Mouse (Mus musculus): ENCODE data around the gene Ampd3. TPM values are rescaled to one million over a fixed set of nuclear protein-coding genes. Genes with fewer than 3 reads are reported as not detected.

Gene Ampd3
- polyA plus RNA-seq, 1 experiment from 2014 or later: 2.8 TPM

DNA sequence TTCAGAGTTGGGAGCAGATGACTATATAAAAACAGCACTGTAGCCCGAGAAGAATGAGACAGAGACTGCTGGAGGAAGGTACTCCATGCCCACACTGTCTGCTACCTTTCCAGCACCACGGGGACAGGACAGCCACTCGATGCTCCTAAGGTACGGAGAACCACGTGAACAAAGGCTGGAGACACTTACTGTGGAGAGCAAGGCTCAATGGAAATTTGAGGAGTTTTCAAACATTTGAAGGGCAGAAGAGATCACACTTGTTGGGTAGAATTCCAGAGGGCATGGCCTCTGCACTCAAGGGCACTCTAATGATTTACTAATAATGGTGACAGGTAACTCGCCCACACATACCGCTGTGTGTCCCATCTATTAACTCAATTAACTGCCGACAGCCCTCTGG, 55.1 kb downstream of the Ampd3 start:
- ATAC-seq (ENCODE audit: low FRiP score, low read depth): no peak
- Histone ChIP-seq H3K27ac (no peak overlapping the region), H3K36me3 (peaks cover 21% of the 10 kb centered on the region), H3K27me3 (no peaks in the 10 kb centered on the region), H3K9me3 (no peaks in the 10 kb centered on the region), H3K4me3 (no peak overlapping the region), H3K9ac (no peak overlapping the region), H3K4me2 (replicated peaks) (no peak overlapping the region), H3K4me1 (peaks cover 22% of the 10 kb centered on the region)
- WGBS: 76% methylated on average over 8 of the region's 8 CpGs

DNA sequence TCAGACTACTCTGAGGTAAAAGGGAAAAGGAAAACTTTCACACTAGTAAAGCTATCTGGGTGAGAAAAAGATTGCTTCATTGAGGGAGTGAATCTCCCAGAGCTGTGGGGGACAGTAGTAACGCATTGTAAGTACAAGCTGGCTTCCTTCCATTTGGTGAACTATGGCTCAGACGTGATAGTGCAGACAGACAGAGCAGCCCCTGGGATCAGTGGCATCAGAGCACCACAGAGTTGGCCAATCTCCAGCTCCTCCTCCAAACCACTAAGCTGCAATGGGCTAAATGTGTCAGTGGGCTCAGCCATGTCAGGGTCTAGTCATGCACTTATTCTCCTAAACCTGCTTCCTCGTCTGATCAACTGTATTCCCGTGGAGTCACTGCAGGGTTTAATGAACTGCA, 55.6 kb downstream of the Ampd3 start:
- WGBS: 62% methylated on average over 4 of the region's 4 CpGs
- Histone ChIP-seq H3K4me3 (no peak overlapping the region), H3K9ac (no peak overlapping the region), H3K4me1 (peaks cover 22% of the 10 kb centered on the region), H3K27ac (no peak overlapping the region), H3K27me3 (no peaks in the 10 kb centered on the region), H3K9me3 (no peaks in the 10 kb centered on the region), H3K4me2 (replicated peaks) (no peak overlapping the region), H3K36me3 (peaks cover 23% of the 10 kb centered on the region)
- ATAC-seq (ENCODE audit: low FRiP score, low read depth): no peak

DNA sequence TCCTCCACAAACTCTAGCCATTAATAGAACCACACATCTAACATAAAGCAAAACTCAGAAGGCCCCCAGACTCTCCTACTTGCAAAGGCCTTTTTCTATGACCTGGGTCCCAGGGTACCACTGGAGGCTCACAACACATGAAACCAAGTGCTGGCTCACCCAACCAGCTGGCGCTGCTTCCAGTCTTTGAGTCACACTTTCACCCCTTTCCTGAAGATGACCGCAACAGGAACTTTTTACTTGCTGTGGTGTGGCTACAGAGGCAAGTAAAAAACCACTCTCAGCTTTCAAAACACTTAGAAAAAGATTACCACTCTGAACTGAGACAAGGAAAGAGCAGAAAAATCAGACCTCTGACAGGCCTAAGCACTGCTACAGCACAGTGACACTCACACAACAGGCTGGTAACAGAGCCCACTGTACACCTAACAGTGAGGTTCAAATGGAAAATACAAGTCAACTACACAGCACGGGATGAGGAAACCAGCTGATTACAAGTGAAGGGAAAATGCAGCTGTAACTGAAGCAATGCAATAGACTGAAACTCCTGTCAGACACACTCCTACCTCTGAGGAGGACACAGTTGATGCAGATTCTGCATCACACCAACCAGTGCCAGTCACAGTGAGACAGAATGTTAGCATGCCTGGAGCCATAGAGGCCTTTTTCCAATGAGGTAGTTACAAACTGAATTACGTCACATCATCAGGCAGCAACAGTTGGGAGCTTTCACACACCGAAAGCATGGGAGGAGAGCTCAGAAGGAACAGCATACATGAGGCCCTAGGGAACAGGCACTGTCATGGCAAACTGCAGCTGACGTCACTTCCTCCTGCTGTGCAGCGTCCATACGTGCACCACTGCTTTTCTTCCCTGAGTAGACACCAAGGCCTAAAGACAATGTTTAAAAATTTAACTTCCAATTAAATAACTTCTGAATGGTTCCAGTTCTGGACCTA, 56.3 kb downstream of the Ampd3 start:
- H3K9me3 ChIP-seq: no peaks in the 10 kb centered on the region
- H3K27ac ChIP-seq: no peak overlapping the region
- peaks cover 22% of the 10 kb centered on the region for H3K4me1 ChIP-seq
- H3K4me2 ChIP-seq (replicated peaks): no peak overlapping the region
- peaks cover 30% of the 10 kb centered on the region for H3K36me3 ChIP-seq
- H3K27me3 ChIP-seq: no peaks in the 10 kb centered on the region
- 81% methylated on average over 8 of the region's 8 CpGs for WGBS
- no peak overlapping the region for H3K9ac ChIP-seq
- no peak for ATAC-seq (ENCODE audit: low FRiP score, low read depth)
- no peak overlapping the region for H3K4me3 ChIP-seq

DNA sequence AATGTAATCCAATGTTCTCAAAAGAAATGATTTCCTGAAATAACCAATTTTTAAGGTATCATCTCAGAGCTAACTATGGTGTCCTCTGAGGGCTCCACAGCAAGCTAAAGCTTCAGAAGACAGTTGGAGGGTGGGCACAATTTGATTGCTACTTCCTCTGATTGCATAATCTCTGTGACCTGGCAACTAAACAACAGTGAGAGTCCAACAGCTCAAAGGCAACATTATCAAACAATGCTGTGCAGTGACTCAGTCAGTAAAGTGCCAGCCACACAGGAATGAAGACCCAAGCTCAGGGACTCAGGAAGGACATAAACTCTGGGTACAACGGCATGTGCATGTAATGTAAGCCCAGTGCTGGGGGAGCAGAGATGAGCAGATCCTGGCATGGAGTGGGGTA, 65.0 kb downstream of the Ampd3 start:
- Histone ChIP-seq H3K27ac (no peak overlapping the region), H3K9ac (no peak overlapping the region), H3K4me1 (no peaks in the 10 kb centered on the region), H3K4me3 (no peak overlapping the region), H3K4me2 (replicated peaks) (no peak overlapping the region), H3K27me3 (no peaks in the 10 kb centered on the region), H3K36me3 (peaks cover 32% of the 10 kb centered on the region), H3K9me3 (no peaks in the 10 kb centered on the region)
- ATAC-seq (ENCODE audit: low FRiP score, low read depth): no peak
- WGBS: 97% methylated on average over 1 of the region's 1 CpGs

DNA sequence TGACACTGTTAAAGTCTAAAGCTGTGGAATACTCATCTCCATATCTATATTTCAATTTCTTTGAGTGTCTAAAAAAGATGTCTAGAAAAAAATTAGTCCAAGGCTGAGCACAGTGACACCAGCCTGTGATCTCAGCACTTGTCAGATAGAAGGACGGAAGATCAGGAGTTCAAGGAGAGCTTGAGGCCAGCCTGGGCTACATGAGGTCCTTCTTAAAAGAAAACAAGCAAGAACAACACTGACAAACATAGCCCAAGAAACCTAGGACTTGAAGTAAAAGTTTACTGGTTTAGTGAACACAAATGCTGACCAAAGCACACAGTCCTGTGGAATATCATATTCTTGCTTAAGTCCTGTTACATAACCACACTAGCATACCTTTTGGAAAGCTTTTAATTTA, 66.0 kb downstream of the Ampd3 start:
- Histone ChIP-seq H3K4me1 (no peaks in the 10 kb centered on the region), H3K9me3 (no peaks in the 10 kb centered on the region), H3K9ac (no peak overlapping the region), H3K4me2 (replicated peaks) (no peak overlapping the region), H3K27me3 (no peaks in the 10 kb centered on the region), H3K4me3 (no peak overlapping the region), H3K27ac (no peak overlapping the region), H3K36me3 (peaks cover 26% of the 10 kb centered on the region)
- 95% methylated on average over 1 of the region's 1 CpGs for WGBS
- ATAC-seq (ENCODE audit: low FRiP score, low read depth): no peak

DNA sequence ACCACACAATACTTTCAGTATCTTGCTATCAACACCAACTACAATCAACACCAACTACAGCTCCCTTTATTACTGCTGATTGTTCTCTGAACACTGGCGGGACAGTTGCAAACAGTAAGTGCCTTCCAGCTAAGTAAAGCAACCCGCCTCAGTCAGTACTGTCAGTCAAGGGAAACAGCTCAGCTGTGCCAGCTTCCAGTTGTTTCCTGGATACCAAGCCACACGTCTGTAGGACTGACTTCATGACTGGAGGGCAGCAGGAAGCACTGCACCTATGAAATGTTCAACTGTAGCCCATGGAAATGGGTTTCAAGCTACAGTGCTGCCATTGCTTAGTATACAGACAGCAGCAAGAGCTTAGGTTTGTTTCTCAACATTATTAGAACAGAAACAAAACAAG, 66.5 kb downstream of the Ampd3 start:
- WGBS: 56% methylated on average over 3 of the region's 3 CpGs
- Histone ChIP-seq H3K27me3 (no peaks in the 10 kb centered on the region), H3K36me3 (peaks cover 23% of the 10 kb centered on the region)

DNA sequence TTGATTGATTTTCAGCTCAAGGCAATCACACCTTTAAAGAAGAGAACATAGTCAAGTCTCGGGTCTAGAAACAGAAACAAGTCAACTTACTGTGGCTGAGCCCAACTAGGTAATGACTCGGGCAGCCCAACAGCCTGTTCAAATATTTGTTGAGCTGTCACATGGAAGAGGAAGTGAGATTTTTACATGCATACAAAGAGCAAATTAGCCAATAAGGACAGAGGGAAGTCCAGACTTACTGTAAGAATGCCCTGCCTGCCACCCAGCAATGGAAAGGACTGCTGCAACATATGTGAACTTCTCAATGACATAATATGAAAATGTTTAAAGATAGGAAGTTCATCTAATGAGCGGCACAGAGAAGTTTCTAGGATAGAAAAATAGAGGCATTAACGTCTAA, 72.3 kb downstream of the Ampd3 start:
- H3K4me3 ChIP-seq: no peak overlapping the region
- WGBS: 69% methylated on average over 4 of the region's 4 CpGs
- no peak overlapping the region for H3K4me2 ChIP-seq (replicated peaks)
- no peak overlapping the region for H3K9ac ChIP-seq
- H3K27me3 ChIP-seq: no peaks in the 10 kb centered on the region
- no peak overlapping the region for H3K27ac ChIP-seq
- no peak for ATAC-seq (ENCODE audit: low FRiP score, low read depth)
- H3K36me3 ChIP-seq: 0 out of 2 replicates have a peak, but pooled peaks cover 4% of the 10 kb centered on the region
- peaks cover 6% of the 10 kb centered on the region; the same call in 1 of the 2 replicates for H3K4me1 ChIP-seq
- no peaks in the 10 kb centered on the region for H3K9me3 ChIP-seq

More for the DNA sequence above, 66.5 kb downstream of the Ampd3 start:
- H3K27ac ChIP-seq: no peak overlapping the region
- no peak overlapping the region for H3K9ac ChIP-seq
- no peak for ATAC-seq (ENCODE audit: low FRiP score, low read depth)
- H3K4me3 ChIP-seq: no peak overlapping the region
- H3K4me1 ChIP-seq: no peaks in the 10 kb centered on the region
- no peaks in the 10 kb centered on the region for H3K9me3 ChIP-seq
- H3K4me2 ChIP-seq (replicated peaks): no peak overlapping the region

DNA sequence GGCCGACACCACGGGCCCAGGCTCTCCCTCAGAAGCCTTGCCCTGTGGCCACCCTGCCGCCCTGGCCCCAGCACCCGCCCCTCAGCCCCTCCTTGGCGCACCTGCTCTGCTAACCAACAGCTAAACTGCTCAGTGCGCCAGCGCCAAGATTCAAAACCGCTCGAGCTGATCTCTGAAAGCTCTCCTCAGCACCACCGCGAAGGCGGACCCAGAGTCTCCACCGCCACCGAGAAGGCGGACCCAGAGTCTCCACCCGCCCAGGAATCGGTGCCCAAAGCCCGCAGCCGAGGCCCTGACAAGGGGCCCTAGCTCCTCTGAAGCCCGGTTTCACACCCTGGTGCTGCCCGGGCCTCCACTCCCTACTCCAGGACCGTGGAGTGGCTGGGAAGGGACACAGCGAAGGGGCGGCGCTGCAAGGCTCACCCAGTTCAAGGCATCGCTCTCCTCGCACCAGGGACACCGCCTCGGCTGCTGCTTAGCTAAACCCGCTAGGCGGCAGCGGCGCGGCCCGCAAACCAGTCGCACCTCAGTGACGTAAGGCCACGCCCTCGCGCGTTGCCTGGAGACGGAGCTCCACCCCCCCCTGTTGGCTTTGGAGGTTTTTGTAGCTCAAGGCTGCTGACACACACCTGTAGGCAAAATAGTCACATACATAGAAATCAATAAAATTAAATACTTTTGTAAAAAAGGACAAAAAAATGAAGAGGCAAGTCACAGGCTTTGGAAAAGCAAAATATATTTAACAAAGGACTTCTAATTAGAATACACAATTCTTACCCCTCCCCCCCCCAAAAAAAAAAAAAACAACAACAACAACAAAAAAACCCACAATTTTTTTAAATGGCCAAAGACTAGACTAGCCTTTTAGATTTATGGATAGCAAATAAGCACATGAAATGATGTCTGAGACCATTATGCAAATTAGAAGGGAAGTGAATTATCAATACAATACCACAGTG, 76.2 kb downstream of the Ampd3 start, which contains the start of gene Rnf141:
Gene Rnf141, minus strand, starts transcription at position 542 of the 959 bp plus-strand sequence.
- Histone ChIP-seq H3K4me1 (peaks cover 6% of the 10 kb centered on the region; the same call in 1 of the 2 replicates), H3K27me3 (no peaks in the 10 kb centered on the region), H3K9me3 (peaks cover 3% of the 10 kb centered on the region; the same call in 1 of the 2 replicates), H3K4me3 (peak within 1 kb of the TSS; percentile 61), H3K27ac (peak within 1 kb of the TSS; percentile 76), H3K4me2 (replicated peaks) (peak within 1 kb of the TSS; percentile 78), H3K36me3 (no peaks in the 10 kb centered on the region), H3K9ac (peak within 1 kb of the TSS; percentile 75)
- WGBS: 0% methylated on average over 40 of the region's 42 CpGs
- peak; percentile 94 for ATAC-seq (ENCODE audit: low FRiP score, low read depth)

DNA sequence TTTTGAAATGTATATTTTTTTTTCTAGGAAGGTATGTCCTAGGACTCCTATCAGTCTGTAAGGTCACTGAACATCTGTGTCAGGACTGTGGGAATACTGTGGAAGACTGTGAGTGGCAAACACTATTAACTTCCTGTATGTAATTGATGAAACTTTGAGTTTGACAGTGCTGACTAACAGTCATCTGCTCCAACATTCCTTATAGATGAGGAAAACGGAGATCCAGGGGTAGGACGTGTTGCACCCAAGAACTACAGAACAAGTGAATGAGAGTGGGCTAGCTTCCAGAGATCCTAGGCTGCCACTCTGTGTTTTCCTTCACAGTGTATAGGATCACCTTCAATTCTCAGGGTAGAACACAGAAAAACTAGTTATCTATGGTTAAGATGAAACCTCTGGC, 79.3 kb downstream of the Ampd3 start:
- Histone ChIP-seq H3K9ac (no peak overlapping the region), H3K36me3 (no peaks in the 10 kb centered on the region), H3K4me3 (no peak overlapping the region), H3K27ac (no peak overlapping the region), H3K4me1 (peaks cover 13% of the 10 kb centered on the region; the same call in 1 of the 2 replicates), H3K9me3 (peaks cover 3% of the 10 kb centered on the region; the same call in 1 of the 2 replicates), H3K4me2 (replicated peaks) (no peak overlapping the region), H3K27me3 (no peaks in the 10 kb centered on the region)
- ATAC-seq (ENCODE audit: low FRiP score, low read depth): no peak
- 78% methylated on average over 2 of the region's 2 CpGs for WGBS

DNA sequence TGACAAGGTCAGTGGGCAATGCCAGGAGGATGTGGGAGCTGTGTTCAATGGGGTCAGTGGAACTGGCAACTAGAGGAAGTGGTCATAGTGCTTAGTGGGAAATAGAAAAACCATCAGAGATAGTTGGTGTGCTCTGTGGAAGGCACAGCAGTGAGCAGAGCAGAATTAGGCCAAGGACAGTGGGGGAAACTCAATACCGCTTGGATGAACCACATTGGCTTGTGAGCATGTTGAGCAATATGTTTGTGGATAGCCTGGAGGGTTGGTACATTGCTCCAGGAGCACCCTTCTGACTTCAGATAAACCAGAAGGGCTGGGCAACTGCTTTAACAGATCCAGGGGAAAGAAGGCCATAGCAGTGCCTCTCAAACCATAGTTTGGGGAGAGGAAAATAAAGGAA, 80.4 kb downstream of the Ampd3 start:
- H3K4me1 ChIP-seq: peaks cover 11% of the 10 kb centered on the region; the same call in 1 of the 2 replicates
- no peak overlapping the region for H3K4me3 ChIP-seq
- ATAC-seq (ENCODE audit: low FRiP score, low read depth): no peak
- no peaks in the 10 kb centered on the region for H3K36me3 ChIP-seq
- WGBS: 82% methylated on average over 1 of the region's 1 CpGs
- H3K27me3 ChIP-seq: no peaks in the 10 kb centered on the region
- no peak overlapping the region for H3K4me2 ChIP-seq (replicated peaks)
- no peak overlapping the region for H3K27ac ChIP-seq
- peaks cover 3% of the 10 kb centered on the region; the same call in 1 of the 2 replicates for H3K9me3 ChIP-seq
- H3K9ac ChIP-seq: no peak overlapping the region

DNA sequence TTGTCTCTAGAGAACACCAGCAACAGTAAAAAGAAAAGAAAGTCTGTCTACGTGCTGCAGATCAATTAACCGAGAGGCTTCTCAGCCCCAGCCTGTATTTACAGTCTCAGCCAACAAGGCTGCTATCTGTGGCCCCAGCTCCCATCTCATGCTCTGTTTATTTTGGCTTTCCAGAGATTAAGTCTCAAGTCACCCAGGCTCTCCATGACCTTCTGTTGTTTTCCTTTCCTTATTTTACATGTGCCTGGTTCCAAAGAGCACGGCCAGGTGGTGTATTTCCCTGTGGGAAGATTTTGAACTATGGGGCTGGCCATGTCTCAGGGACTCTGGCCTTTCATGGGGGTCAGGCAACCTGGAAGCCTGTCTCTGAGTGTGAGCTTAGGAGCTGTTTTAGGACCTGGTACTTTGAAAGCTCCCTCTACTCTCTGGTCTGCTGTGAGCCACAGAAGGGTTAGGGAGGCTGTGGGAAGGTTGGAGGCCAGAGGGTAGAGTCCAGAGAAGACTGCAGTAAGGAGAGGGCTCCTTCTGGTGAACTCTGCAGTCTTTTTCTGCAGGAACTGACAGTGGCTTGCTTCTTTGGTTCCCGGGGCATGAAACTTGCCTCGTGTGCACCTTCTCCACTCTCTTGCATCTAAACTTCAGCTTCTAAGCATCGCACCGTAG, 83.7 kb downstream of the Ampd3 start:
- no peak overlapping the region for H3K27ac ChIP-seq
- peaks cover 7% of the 10 kb centered on the region; the same call in 1 of the 2 replicates for H3K4me1 ChIP-seq
- no peak overlapping the region for H3K4me3 ChIP-seq
- no peaks in the 10 kb centered on the region for H3K36me3 ChIP-seq
- H3K9me3 ChIP-seq: no peaks in the 10 kb centered on the region
- no peak overlapping the region for H3K9ac ChIP-seq
- no peak overlapping the region for H3K4me2 ChIP-seq (replicated peaks)
- 61% methylated on average over 7 of the region's 7 CpGs for WGBS
- ATAC-seq (ENCODE audit: low FRiP score, low read depth): no peak
- no peaks in the 10 kb centered on the region for H3K27me3 ChIP-seq
